Mouse (Mus musculus) left cerebral cortex, adult 18-20 months (tissue): ENCODE data around the gene Rpl36al. TPM values are rescaled to one million over a fixed set of nuclear protein-coding genes. Genes with fewer than 3 reads are reported as not detected.

ENCODE experiments used
- DNase-seq, 2 experiments: peaks; one replicate each; pipeline ENCODE4 v3.0.0; 2021 to 2022; ENCODE audit warnings: low spot score in 2 of 2, mixed read lengths in 1 of 2
- microRNA-seq, 2 experiments: library from miRNA; unstranded; fragments of <30 nt; microRNA quantifications; one replicate each; pipeline ENCODE4 v1.2.0; 2021
- total RNA-seq, 2 experiments: library from RNA; stranded (reverse); gene quantifications; 2 replicates each; pipeline ENCODE4 v1.2.3; 2021

Gene Rpl36al
- total RNA-seq, 2 experiments from 2014 or later = 186 to 205 TPM

GRCm38 (mm10) chr12:69159578-69159940 is 24.3 kb downstream of the Rpl36al start:
- no peak for DNase-seq

GRCm38 (mm10) chr12:69158765-69159577 is 24.9 kb downstream of the Rpl36al start, which contains the start of gene Rps29:
Gene Rps29 (minus strand): TSS chr12:69159186.
- peak; percentile 94 to 98 for DNase-seq

- DNase-seq = no peak
Measured at GRCm38 (mm10) chr12:69158366-69158764, 25.5 kb downstream of the Rpl36al start.

- no peak for DNase-seq
Measured at GRCm38 (mm10) chr12:69157107-69157506, 26.8 kb downstream of the Rpl36al start.

GRCm38 (mm10) chr12:69156436-69156835 is 27.4 kb downstream of the Rpl36al start:
- DNase-seq = no peak

GRCm38 (mm10) chr12:69155923-69156322 is 28.0 kb downstream of the Rpl36al start:
- no peak for DNase-seq

- DNase-seq = no peak
Measured at GRCm38 (mm10) chr12:69150049-69150448, 33.8 kb downstream of the Rpl36al start.

GRCm38 (mm10) chr12:69147166-69147735 is 36.6 kb downstream of the Rpl36al start:
- no peak for DNase-seq

- no peak for DNase-seq
Measured at GRCm38 (mm10) chr12:69143460-69143859, 40.4 kb downstream of the Rpl36al start.

GRCm38 (mm10) chr12:69139841-69140240 is 44.0 kb downstream of the Rpl36al start:
- no peak for DNase-seq

GRCm38 (mm10) chr12:69139201-69139600 is 44.7 kb downstream of the Rpl36al start:
- DNase-seq = no peak

Small RNA genes within 50 kb of the gene (microRNA-seq; reads per million reads assigned to microRNA genes)
- gene Gm47287 (0 reads per million in 2 experiments), gene Gm47295 (1.2 to 4.7 reads per million in 2 experiments)

Other genes with a start within 250 kb of the Rpl36al start
- 1,000 to 10,000 TPM; 1,243 to 1,256 TPM for gene Rps29, start 24.9 kb downstream of the Rpl36al start, total RNA-seq
- gene Lrr1, start 15.3 kb downstream of the Rpl36al start, total RNA-seq = not detected
- 10 to 100 TPM; 28.4 to 31.7 TPM for gene Mgat2, start 74 bp upstream of the Rpl36al start, total RNA-seq
- gene Gm49383, start 13.0 kb upstream of the Rpl36al start, total RNA-seq = 1 to 10 TPM; 4.3 to 5.4 TPM
- gene Dnaaf2, start 14.3 kb upstream of the Rpl36al start, total RNA-seq = 1 to 10 TPM; 1.4 to 1.8 TPM
- gene Gm49384, start 20.2 kb upstream of the Rpl36al start, total RNA-seq = 1 to 10 TPM; 3.3 to 4.1 TPM
- under 1 TPM; 0.21 to 0.56 TPM for gene Pole2, start 44.1 kb upstream of the Rpl36al start, total RNA-seq
- 10 to 100 TPM; 22.6 to 23.5 TPM for gene Klhdc1, start 57.1 kb upstream of the Rpl36al start, total RNA-seq
- gene Klhdc2, start 112.6 kb upstream of the Rpl36al start, total RNA-seq = 100 to 1,000 TPM; 143 to 148 TPM
- gene Nemf, start 173.1 kb upstream of the Rpl36al start, total RNA-seq = 10 to 100 TPM; 47.3 to 49.0 TPM
- gene Arf6, start 188.1 kb upstream of the Rpl36al start, total RNA-seq = 10 to 100 TPM; 56.6 to 57.9 TPM
- under 1 TPM; 0.65 to 0.80 TPM for gene Gm9887, start 188.4 kb upstream of the Rpl36al start, total RNA-seq